Mouse (Mus musculus): ENCODE measurements at regions not wholly inside any gene's neighbourhood (a gene's known extent, or its start where the extent isn't known, plus 50 kb on each side); places are given as distances from the start of the nearest gene placed in this dataset.

DNA sequence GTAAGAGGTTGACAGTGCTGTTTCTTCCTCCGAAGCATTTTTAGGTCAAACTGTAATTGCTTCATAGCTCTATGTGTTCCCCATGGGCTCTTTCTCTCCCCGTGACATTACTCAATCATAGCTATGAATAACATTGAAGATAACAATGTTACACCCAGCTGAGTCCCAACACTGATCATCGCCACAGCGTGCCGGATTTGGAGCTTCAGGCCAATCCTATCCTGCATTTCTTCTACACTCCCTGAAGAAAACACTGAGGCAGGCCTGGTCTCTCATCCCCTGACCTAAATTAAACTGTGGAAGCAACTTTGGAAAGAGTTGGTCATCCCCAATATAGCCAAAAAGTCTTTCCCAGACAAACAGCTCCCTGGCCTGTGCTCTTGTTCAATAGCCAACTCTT is 168.7 kb upstream of the Phyhipl start:
- no peak for DNase-seq (ENCODE audit: extremely low spot score in 1 of 2, low spot score in 1 of 2)

DNA sequence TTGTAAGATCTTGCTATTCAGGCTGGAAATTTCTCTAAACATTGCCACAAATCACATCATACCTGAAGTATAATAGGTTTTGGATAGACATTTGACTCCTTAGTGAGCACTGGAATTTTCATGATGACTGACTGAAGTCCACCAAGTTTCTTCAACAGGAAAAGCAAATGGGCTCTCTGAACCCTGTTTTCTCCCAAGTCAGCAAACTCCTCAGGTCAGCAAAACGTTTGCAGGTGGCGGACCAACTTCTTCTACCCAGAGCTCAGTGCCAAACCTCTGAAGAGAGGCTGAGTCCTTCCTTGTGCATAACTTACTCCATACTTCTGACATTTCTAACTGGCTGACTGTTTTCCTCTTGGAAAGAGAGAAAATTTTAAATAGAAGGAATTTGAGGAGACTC is 164.2 kb upstream of the Phyhipl start:
- DNase-seq (ENCODE audit: extremely low spot score in 1 of 2, low spot score in 1 of 2) = no peak

DNA sequence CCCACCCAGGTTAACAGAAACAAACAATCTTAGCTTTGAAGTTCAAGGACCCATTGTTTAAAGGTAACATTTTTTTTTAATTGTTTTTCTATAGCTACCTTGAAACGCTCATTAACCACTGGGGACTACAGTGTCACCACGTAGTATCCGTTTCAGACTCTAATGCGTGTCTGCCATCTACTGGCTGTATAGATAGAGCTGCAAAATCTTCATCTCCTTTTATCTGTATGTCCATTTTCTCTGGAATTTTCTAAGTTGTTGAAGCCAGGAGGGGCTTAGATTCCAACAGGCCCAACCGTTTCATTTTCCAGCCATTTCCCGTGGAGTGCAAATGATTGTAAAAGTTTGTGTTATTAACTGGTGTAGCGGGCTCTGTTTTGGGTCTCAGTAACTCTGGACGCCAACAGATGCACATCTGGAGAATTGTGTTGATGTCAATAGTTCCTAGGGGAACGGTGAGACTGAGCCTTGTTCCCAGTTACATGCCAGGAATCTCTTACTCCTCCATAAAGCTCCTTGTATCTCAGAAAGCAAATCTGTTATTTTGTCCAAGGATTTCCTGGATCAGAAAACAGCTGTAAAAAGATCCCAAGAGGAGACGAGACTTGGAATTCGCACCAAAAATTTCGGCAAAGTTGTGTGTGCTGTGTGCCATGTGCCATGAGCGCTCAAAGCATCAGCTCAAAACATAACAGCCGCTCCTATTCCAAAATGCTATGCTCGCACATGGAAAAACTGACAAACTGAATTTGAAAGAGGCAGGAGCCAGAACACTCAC is 158.8 kb upstream of the Phyhipl start:
- peak; percentile 25 to 82 for DNase-seq (ENCODE audit: extremely low spot score in 1 of 2, low spot score in 1 of 2)

DNA sequence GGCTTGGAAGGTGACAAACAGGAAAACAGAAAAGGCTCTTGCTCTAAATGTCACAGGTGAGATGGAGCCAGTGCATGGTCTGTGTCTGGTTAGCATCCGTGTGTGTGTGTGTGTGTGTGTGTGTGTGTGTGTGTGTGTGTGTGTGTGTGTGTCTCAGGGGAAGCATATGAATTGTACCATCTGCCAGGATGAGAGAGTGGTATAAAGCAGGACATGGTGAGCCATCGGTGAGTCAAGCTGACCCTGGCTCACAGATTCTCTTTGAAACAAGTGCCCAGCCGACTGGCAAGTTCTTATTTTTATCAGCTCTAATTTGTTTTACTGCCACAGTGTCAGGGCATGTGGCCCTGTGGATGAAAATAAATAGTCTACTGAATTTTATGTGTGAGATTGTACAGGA is 153.6 kb upstream of the Phyhipl start:
- no peak for DNase-seq (ENCODE audit: extremely low spot score in 1 of 2, low spot score in 1 of 2)

DNA sequence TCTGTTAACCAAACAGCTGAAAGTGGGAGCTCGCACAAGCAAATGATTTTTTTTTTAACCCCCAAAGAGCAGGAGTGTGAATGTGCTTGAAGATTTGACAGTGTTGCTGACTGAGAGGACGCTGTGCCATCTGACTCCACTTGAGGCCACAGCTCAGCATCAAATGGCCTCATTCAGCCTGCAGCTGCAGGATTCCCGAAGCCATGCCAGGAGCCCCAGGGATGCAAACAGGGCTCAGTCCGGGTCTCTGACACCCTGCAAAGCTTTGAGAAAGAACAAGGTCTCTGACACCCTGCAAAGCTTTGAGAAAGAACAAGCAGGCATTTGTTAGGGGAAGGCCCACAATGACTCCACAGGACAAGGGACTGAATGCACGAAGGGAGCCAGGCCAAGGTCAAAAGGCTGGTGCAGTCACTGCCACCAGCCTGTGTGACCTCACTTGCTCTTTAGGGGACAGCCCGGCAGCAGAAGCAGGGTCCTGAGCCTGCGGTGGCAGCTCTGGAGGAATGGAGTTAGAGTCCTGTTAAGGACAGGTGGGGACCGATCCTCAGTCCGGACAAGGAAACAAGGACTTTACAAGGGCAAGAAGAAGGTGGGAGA is 151.1 kb upstream of the Phyhipl start:
- DNase-seq (ENCODE audit: extremely low spot score in 1 of 2, low spot score in 1 of 2) = peak; percentile 49 to 52

DNA sequence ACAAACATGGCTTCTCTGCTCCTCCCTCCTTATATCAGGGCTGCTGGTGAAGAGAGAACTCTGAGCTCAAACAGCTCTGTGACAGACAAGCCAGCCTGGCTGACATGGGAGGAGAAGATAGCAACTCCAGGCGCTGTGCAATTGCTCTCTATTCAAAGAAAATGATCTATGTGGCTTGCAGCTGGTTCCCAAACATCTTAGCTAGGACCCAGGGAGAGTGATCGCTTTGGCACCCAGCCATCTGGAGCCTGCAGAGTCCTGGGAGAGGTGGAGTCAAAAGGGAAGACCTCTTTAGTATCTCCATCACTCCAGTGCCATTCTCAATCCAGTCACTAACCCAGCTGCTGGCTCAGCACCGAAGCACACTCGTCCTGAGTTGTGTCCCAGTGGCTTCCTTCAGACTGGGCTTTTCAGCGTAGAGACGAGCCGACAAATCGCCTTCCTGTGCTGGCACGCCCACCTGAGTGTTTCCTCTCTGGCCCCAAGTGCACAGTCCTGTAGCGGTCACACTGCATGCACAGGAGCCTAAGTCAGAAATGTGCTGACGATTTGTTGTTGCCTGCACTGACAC is 145.1 kb upstream of the Phyhipl start:
- DNase-seq (ENCODE audit: extremely low spot score in 1 of 2, low spot score in 1 of 2) = peak in 1 of 2 experiments; percentile 24

DNA sequence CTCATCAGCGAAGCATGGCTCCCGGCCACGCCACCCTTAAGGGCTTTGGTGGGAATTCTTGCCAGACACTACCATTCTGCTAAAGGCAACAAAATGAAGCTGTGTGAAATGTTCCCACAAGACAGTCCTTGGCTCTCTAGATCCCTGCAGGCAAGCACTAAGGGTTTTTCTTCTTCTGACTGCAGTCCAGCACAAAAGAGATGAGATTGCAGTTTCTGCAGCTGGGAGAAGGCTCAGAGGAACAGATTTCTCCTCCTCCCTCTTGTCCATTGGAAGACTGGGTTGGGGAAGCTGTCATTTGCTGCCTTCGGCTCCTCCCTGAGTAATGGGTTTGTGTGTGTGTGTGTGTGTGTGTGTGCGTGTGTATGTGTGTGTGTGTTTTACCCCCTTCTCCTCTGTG is 144.1 kb upstream of the Phyhipl start:
- DNase-seq (ENCODE audit: extremely low spot score in 1 of 2, low spot score in 1 of 2) = peak in 1 of 2 experiments; percentile 51

DNA sequence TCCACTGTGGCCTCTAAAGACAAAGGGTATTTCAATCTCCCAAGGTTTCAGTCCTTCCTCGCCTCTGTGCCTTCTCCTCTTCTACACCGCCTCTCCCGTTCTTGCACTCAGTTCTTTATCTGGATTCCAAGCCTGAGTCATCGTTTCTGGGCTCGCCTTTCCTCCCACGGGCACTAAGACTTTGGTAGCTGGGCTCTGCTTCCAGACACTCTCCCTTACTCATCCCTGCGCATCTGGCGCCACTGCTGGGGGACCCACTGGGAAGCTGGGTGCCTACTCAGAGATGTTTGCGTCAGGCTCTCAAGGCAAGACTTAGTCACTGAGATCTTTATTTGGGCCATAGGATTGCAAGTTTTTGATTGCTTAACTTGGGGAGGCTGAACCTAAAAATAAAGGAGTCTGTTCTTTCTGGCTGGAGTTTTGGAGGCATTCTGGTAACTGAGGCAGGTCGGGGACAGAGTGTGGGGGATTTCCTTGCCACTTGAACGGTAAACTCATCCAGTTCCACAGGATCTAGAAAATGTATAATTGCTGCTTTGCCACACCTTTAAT is 143.5 kb upstream of the Phyhipl start:
- peak; percentile 91 to 92 for DNase-seq (ENCODE audit: extremely low spot score in 1 of 2, low spot score in 1 of 2)

DNA sequence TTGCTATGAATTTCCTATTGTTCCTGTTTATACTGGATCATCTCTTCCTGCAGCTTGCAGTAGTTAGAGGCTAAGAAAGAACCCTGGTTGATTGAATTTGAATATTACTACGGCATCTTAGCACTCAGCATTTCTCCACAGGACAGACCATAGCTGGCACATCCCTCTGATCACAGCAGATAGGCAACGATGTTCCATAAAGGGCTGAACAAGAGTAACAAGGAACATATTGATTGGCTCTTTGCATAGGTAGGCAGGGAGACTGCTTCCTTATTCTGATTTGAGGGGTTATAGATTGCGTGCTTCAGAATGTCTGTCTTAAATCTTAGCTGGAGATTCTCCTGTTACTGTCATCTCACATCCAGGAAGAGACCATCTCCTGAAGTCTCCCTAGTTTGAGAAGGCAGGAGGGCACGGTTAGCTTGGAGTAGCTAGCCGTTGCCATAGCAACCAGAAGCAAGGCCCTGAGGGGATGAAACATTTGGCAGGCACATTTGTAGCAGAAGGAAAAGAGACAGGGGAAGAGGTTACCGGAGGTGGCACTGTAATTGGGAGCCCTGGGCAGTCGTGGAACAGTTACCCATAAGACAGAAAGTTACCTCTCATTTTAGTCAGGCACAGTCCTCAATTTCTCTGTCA is 133.2 kb upstream of the Phyhipl start:
- peak in 1 of 2 experiments; percentile 61 for DNase-seq (ENCODE audit: extremely low spot score in 1 of 2, low spot score in 1 of 2)

DNA sequence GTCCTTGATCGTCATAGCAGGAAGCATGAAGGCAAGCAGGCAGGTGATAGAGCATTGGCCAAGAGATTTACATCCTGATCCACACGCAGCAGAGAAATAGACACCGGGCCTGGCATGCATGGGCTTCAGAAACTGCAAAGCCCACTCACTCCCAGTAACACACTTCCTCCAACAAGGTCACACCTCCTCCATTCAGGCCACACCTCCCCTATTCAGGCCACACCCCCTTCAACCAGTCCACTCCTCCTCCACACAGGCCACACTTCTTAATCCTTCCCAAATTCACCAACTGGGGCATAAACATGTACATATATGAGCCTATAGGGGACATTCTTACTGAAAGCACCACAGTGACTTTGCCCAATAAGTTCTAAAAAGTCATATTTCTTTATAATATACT is 125.3 kb upstream of the Phyhipl start:
- DNase-seq (ENCODE audit: extremely low spot score in 1 of 2, low spot score in 1 of 2) = no peak

DNA sequence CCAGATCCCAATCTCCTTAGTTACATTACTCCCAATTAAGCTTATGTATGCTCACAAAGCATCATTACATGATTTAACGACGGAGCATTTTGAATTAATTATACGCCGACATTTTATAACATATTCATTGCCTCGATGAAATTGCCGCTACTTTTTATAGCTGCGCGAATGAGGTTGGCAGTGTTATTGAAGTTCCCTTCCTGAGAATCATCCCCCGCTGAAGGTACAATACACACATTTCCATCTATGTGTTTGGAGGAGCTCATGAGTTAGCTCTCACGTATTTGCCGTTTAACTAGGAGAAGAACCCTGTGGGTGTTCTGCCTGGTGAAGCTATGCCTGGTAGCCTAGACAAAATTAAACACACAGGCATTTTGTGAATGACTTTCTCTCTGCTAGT is 122.8 kb upstream of the Phyhipl start:
- DNase-seq (ENCODE audit: extremely low spot score in 1 of 2, low spot score in 1 of 2) = peak in 1 of 2 experiments; percentile 27

DNA sequence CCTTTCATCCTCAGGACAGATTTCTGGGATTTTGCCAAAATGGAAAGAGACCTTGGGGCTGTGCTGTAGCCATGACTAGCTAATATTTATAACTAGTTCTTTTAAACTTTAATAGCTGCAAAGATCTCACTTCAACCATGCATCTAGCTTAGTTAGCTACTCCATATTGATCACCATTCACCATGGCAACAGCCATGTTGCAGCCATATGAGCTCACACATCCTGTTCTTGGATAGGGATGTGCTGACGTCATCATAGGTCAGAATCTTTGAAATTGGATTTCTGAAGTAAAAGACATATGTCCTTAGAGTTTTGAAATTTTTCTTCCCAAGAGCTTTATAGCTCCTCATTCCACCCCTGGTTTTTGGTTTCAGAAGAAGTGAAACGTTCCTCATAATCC is 118.8 kb upstream of the Phyhipl start:
- DNase-seq (ENCODE audit: extremely low spot score in 1 of 2, low spot score in 1 of 2) = no peak

DNA sequence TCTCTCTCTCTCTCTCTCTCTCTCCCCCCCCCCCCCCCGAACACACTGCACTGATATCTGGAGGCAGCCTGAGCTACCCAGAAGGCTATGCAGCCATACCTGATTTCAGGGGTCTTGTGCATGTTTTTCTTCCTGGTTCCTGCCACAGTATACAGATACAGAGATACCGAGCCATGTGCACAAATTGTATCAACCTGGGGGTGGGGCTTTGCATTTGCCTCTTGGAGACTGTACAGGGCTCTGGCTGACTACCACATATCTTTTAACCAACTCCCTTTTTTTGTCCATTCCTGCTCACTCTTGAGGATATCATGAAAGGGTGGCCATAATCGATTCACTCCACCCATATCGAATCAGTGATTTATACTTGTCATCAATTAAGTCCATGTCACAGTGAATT is 118.4 kb upstream of the Phyhipl start:
- DNase-seq (ENCODE audit: extremely low spot score in 1 of 2, low spot score in 1 of 2) = no peak

DNA sequence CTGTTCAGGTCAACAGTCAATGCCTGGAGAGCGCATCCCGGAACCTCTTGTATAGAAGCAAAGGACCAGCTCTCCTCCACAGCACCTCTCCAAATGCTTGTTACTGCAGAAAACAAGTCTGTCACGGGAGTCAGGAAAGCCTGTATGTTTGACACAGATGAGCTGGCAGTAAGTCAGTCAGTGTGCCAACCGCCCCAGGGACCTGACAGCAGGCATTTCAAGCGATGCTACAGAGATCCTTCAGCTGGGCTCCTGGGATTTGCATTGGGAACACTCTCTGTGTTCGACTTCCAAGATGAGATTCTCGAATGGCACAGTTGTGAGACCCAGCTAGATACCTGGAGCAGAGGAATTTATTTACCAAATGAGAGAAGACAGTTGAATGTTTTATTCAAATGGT is 111.7 kb upstream of the Phyhipl start:
- DNase-seq (ENCODE audit: extremely low spot score in 1 of 2, low spot score in 1 of 2) = no peak

DNA sequence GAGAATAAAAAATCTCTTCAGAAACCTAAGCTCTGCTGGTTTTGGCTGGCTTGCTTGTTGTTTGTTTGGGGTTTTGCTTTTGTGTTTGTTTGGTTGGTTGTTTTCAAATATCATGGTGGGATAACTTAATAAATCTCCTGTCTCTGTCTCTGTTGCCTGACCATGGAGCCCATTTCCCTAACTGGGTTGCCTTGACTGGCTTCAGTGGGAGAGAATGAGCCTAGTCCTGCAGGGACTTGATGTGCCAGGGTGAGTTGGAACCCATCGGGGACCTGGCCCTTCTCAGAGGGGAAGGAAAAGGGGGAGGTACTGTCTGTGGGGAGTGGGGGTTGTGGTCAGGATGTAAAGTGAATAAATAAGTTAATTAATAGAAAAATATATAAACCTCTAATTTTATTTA is 111.1 kb upstream of the Phyhipl start:
- no peak for DNase-seq (ENCODE audit: extremely low spot score in 1 of 2, low spot score in 1 of 2)

DNA sequence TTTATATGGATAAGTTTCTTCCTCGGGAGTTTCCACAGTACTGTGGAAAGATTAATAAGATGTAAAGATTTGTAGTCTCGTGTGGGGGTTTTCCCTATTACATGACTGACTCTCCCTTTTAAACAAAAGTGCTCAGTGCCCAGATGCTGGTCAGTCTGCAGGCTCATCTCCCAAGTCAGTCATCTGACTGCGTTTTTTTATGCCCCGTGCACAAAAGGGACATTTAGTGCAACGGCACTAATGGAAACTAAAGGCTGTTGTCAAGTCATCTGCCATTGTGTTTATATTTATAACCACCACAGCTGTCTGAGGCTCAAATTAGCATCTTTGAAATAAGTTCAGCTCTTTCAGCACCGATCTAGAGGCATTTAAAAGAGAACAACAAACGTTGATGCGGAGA is 110.7 kb upstream of the Phyhipl start:
- DNase-seq (ENCODE audit: extremely low spot score in 1 of 2, low spot score in 1 of 2) = peak in 1 of 2 experiments; percentile 25

DNA sequence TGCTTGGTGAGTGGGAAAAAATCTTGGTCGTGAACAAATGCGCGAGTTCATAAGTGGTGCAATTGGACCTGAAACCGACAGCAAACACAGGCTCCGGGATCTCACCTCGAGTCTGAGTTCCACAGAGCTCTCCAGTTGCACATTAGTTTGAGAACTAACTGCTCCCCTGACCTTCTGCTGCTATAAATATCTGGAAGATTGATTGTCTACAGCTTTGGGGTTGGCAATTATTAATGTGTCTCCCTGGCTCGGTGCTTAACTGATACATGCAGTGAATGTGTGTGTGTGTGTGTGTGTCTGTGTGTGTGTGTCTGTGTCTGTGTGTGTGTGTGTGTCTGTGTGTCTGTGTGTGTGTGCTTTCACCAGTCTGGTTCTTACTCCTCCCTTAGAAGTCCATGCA is 107.4 kb upstream of the Phyhipl start:
- no peak for DNase-seq (ENCODE audit: extremely low spot score in 1 of 2, low spot score in 1 of 2)

DNA sequence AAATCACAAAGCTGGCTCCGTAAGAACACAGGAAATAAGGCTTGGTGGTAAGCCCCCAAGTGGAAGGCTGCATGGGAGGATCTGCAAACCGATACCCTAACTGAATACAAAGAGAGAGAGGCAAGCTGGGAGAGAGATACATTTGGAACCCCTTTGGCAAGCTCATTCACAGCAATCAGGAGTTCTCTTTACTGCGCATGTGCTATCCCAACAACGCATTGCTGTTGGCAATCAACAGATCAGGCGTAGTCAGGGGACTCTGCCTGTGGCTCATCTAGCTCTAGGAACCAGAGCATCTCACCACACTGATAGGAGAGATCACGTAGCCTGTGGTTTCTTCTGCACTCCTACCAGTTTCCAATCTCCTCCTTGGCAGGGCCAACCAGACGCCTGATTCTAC is 103.9 kb upstream of the Phyhipl start:
- peak in 1 of 2 experiments; percentile 42 for DNase-seq (ENCODE audit: extremely low spot score in 1 of 2, low spot score in 1 of 2)

DNA sequence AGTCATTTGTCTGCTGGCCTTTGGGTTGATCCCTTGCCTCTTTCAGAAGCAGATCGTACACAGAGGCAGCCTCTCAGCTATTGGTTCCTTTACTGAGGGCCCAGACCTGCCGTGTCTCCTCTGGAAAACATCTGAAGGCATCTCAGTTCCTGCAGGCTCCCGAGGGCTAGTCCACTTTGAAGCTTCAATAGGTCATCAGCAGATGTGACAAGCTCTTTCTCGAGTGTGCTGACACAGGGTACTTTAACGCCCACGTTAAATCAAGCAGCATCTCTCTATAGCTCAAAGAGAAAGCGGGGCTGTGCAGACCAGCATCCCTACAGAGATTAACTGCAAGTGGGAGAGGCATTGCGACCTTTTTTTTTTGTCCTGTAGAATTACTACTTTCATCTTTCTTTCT is 96.0 kb upstream of the Phyhipl start:
- DNase-seq (ENCODE audit: extremely low spot score in 1 of 2, low spot score in 1 of 2) = no peak

DNA sequence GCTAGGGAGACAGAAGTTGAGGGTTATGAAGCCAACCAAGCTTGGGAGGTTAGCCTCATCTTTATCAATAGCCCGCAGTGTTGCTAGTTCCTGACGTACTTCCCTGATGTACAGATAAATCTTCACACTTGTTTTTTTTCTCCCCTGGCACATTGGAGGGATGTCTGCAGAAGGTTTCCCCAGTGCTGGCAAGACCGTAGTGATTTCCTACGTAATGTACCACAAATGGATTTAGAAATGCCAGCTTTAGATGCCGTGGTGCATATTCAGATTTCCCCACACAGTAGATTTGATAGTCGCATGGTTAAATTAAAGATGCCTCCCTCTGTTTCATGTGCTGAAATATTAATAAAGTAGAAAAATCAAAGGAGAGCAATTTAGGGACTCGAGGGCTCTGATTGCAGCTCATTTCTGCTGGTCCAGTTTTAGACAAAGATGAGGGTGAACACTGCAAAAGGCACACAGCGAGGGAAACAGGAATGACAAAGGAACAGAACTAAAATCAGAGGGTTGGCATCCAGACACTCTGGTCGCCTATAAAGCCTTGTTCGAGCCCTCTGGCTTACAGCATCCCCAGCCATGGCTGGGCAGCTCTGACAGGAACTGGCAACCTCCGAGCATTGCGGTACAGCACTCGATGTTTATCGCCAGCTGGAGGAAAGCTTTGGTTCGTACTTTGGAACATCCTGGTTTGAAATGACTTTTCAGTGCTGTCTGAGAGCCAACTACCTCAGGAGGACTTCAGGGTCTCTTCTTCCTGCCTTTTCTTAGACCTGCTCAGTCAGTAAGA is 94.8 kb upstream of the Phyhipl start:
- peak in 1 of 2 experiments; percentile 54 for DNase-seq (ENCODE audit: extremely low spot score in 1 of 2, low spot score in 1 of 2)

All from frontal cortex, adult 2 months (tissue).